Mouse (Mus musculus) bone marrow, adult 2 months (tissue): ENCODE data around the gene Cbln3. TPM values are rescaled to one million over a fixed set of nuclear protein-coding genes. Genes with fewer than 3 reads are reported as not detected.

Source experiments
- H3K27ac ChIP-seq: fragments of 200-500 bp; 2 replicates; pipeline ENCODE4 v1.5.1; 2012; ENCODE audit warnings: low read depth, mild to moderate bottlenecking, control low read depth, inconsistent platforms, low read length; ENCODE audit not compliant: control insufficient read depth, poor library complexity, insufficient read depth
- H3K4me1 ChIP-seq: fragments of 200-500 bp; 2 replicates; pipeline ENCODE4 v1.6.1; 2011; ENCODE audit warnings: low read length; ENCODE audit not compliant: control insufficient read depth, insufficient read depth
- H3K4me3 ChIP-seq: fragments of 200-500 bp; replicated peaks from 2 replicates; pipeline ENCODE3; 2011; ENCODE audit warnings: mild to moderate bottlenecking, low read depth, low read length, control low read depth; ENCODE audit not compliant: control insufficient read depth
- CTCF ChIP-seq: fragments of 200-500 bp; IDR thresholded peaks from 2 replicates; pipeline ENCODE4 v1.5.1; 2011; ENCODE audit warnings: low read length, control low read depth; ENCODE audit not compliant: control insufficient read depth, insufficient read depth
- POLR2A ChIP-seq: fragments of 200-500 bp; IDR thresholded peaks from 2 replicates; pipeline ENCODE4 v1.6.1; 2011; ENCODE audit warnings: low read depth, mild to moderate bottlenecking, control low read depth, low read length, borderline replicate concordance; ENCODE audit not compliant: control insufficient read depth
- WGBS: fragments of 180-500 bp; shearing (Covaris S2); methylation state at CpG from one replicate; pipeline ENCODE4 v1.1.7; 2018; 5-methylcytosine and 5-hydroxymethylcytosine counted together
- polyA plus RNA-seq: library from polyadenylated mRNA; stranded (reverse); fragments of >200 nt; gene quantifications from 2 replicates; pipeline ENCODE4 v1.2.4, GENCODE M21; 2011; ENCODE audit warnings: low replicate concordance; ENCODE audit not compliant: missing spikeins, insufficient read depth, insufficient read length

Cbln3 gene
- polyA plus RNA-seq, 1 experiment = not detected

GRCm38 (mm10) chr14:55884713-55885113 lies 521 bp upstream of the Cbln3 start, which contains the start of gene Khnyn:
TSS of gene Khnyn (plus strand) at chr14:55884947.
- H3K4me1 ChIP-seq = peaks cover 3% of the 10 kb centered on the region
- TF ChIP-seq POLR2A (peak; percentile 77; the same call in 1 of the 2 replicates), CTCF (no peak)
- under 1% methylated on average over 30 of the region's 30 CpGs for WGBS

GRCm38 (mm10) chr14:55883663-55884062 lies 529 bp downstream of the Cbln3 start:
- WGBS = 84% methylated on average over 12 of the region's 12 CpGs
- TF ChIP-seq CTCF = no peak
- no peak for TF ChIP-seq POLR2A
- Histone ChIP-seq H3K4me1 (peaks cover 3% of the 10 kb centered on the region), H3K27ac (no peak overlapping the region), H3K4me3 (no peak overlapping the region)

More at GRCm38 (mm10) chr14:55884713-55885113, 521 bp upstream of the Cbln3 start, which contains the start of gene Khnyn:
- H3K27ac ChIP-seq = peak within 1 kb of the TSS; percentile 98
- H3K4me3 ChIP-seq = peak within 1 kb of the TSS; percentile 81

GRCm38 (mm10) chr14:55883149-55883661 lies 987 bp downstream of the Cbln3 start:
- Histone ChIP-seq H3K27ac (no peak overlapping the region), H3K4me1 (peaks cover 3% of the 10 kb centered on the region), H3K4me3 (no peak overlapping the region)
- 90% methylated on average over 13 of the region's 13 CpGs for WGBS
- TF ChIP-seq POLR2A = no peak
- no peak for TF ChIP-seq CTCF

GRCm38 (mm10) chr14:55882171-55882641 lies 2.0 kb downstream of the Cbln3 start:
- Histone ChIP-seq H3K4me3 (no peak overlapping the region), H3K4me1 (peaks cover 4% of the 10 kb centered on the region), H3K27ac (no peak overlapping the region)
- WGBS = 43% methylated on average over 6 of the region's 6 CpGs
- TF ChIP-seq POLR2A (no peak), CTCF (no peak)

- no peak for TF ChIP-seq POLR2A
- no peak for TF ChIP-seq CTCF
- peaks cover 4% of the 10 kb centered on the region for H3K4me1 ChIP-seq
- no peak overlapping the region for H3K27ac ChIP-seq
- H3K4me3 ChIP-seq = no peak overlapping the region
- WGBS = 72% methylated on average over 8 of the region's 8 CpGs
Measured at GRCm38 (mm10) chr14:55880982-55881381, 3.2 kb downstream of the Cbln3 start.

- 5% methylated on average over 1 of the region's 1 CpGs for WGBS
- no peak for TF ChIP-seq POLR2A
- TF ChIP-seq CTCF = peak; percentile 79
- H3K4me3 ChIP-seq = no peak overlapping the region
- peaks cover 4% of the 10 kb centered on the region for H3K4me1 ChIP-seq
- no peak overlapping the region for H3K27ac ChIP-seq
Measured at GRCm38 (mm10) chr14:55879623-55880022, 4.6 kb downstream of the Cbln3 start.

GRCm38 (mm10) chr14:55878316-55878940 lies 5.8 kb downstream of the Cbln3 start:
- 5% methylated on average over 7 of the region's 7 CpGs for WGBS
- H3K27ac ChIP-seq = no peak overlapping the region
- TF ChIP-seq CTCF = no peak
- no peak for TF ChIP-seq POLR2A
- H3K4me1 ChIP-seq = peaks cover 3% of the 10 kb centered on the region; the same call in 1 of the 2 replicates
- no peak overlapping the region for H3K4me3 ChIP-seq

GRCm38 (mm10) chr14:55877469-55878315 lies 6.5 kb downstream of the Cbln3 start:
- TF ChIP-seq POLR2A (no peak), CTCF (no peak)
- H3K4me1 ChIP-seq = peaks cover 3% of the 10 kb centered on the region; the same call in 1 of the 2 replicates

More at GRCm38 (mm10) chr14:55877469-55878315, 6.5 kb downstream of the Cbln3 start:
- Histone ChIP-seq H3K27ac (no peak overlapping the region), H3K4me3 (no peak overlapping the region)
- WGBS = 26% methylated on average over 14 of the region's 14 CpGs
